ENCODE assay signal across 11 mouse cellular contexts in the genomic region with DNA sequence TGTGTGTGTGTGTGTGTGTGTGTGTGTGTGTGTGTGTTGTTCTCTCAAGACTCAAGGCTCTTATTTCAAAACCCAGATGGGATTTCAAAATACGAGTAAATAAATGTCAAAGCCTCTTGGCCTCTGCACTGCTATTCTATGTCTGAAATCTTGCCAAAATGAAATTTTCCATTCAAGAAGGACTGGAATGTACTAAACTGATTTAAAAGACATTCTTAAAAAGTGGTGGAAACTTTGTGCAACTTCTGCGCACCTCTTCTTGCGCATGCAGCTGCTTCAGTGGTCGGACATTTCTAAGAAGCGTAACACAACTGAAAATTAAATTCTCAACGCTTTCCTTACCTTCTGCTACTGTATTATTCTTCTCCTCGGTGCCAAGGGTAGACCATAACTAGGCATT. TPM values are rescaled to one million over a fixed set of nuclear protein-coding genes. Genes with fewer than 3 reads are reported as not detected.
DNase-seq lines count a peak whose midpoint lies in the region; ATAC-seq and TF ChIP-seq lines count a peak whose summit lies in the region.
"Had no signal": no experiment of that assay in that cellular context is flagged by ENCODE, and none has a peak within 500 bp of the region (broad histone marks: within the 10 kb centered on the region; RNA-seq: fewer than 3 reads in every experiment).

No protein-coding gene starts in this region.

- H3K27me3 ChIP-seq in kidney, embryonic 16.5 days (ENCODE audit: insufficient read depth, low read length): no peaks in the 10 kb centered on the region
- H3K27me3 ChIP-seq in heart, postnatal 0 days (ENCODE audit: control insufficient read depth, insufficient read depth, low read length): no peaks in the 10 kb centered on the region
- 0 out of 2 replicates have a peak, but pooled peaks cover 12% of the 10 kb centered on the region for H3K27me3 ChIP-seq in neural tube, embryonic 13.5 days

- peak; percentile 27 for DNase-seq in cerebellum, adult 9-10 months
- no peak for DNase-seq in cerebellum, adult 18-20 months
- DNase-seq in kidney, adult 11 months: no peak
- no peak for DNase-seq in heart, postnatal 0 days (ENCODE audit: low spot score)
- no peak for DNase-seq in T-cell, adult 2 months (ENCODE audit: low spot score)
- DNase-seq in frontal cortex, adult 2 months (ENCODE audit: extremely low spot score in 1 of 2, low spot score in 1 of 2): no peak
- DNase-seq: cerebellum, postnatal 10 days; forebrain, postnatal 0 days had no signal

- H3K9me3 ChIP-seq in kidney, embryonic 16.5 days (ENCODE audit: low read length): no peaks in the 10 kb centered on the region
- no peaks in the 10 kb centered on the region for H3K9me3 ChIP-seq in heart, postnatal 0 days (replicated peaks; ENCODE audit: control insufficient read depth, low read length)
- no peaks in the 10 kb centered on the region for H3K9me3 ChIP-seq in neural tube, embryonic 13.5 days
- H3K9me3 ChIP-seq: megakaryocyte, embryonic 14.5 days had no signal

- ATAC-seq in kidney, embryonic 16.5 days (ENCODE audit: low FRiP score, low TSS enrichment): no peak
- ATAC-seq in heart, postnatal 0 days (ENCODE audit: insufficient read depth, low read depth): no peak
- ATAC-seq in neural tube, embryonic 13.5 days (ENCODE audit: low read depth): no peak

- TF ChIP-seq EP300 in heart, postnatal 0 days (IDR thresholded peaks at IDR 0.05; ENCODE audit: low read depth): no peak

- H3K36me3 ChIP-seq in kidney, embryonic 16.5 days (ENCODE audit: insufficient read depth, low read length): no peaks in the 10 kb centered on the region
- no peaks in the 10 kb centered on the region for H3K36me3 ChIP-seq in heart, postnatal 0 days (replicated peaks; ENCODE audit: control insufficient read depth, insufficient read depth, low read length)
- no peaks in the 10 kb centered on the region for H3K36me3 ChIP-seq in neural tube, embryonic 13.5 days

- H3K4me2 ChIP-seq in kidney, embryonic 16.5 days (replicated peaks; ENCODE audit: low read depth, low read length): peak overlapping the region; percentile 84; the same call in 1 of the 2 replicates
- H3K4me2 ChIP-seq in heart, postnatal 0 days (ENCODE audit: low read depth, low read length): peak overlapping the region; percentile 96
- peak overlapping the region; percentile 99; the same call in 1 of the 2 replicates for H3K4me2 ChIP-seq in neural tube, embryonic 13.5 days

- no peak overlapping the region for H3K4me3 ChIP-seq in kidney, embryonic 16.5 days (ENCODE audit: low read length)
- no peak overlapping the region for H3K4me3 ChIP-seq in heart, postnatal 0 days (ENCODE audit: low read depth, low read length)
- no peak overlapping the region for H3K4me3 ChIP-seq in neural tube, embryonic 13.5 days

- TF ChIP-seq CTCF in heart, postnatal 0 days (IDR thresholded peaks at IDR 0.05; ENCODE audit: low read depth): no peak

- H3K27ac ChIP-seq in kidney, embryonic 16.5 days (ENCODE audit: low read length): no peak overlapping the region
- no peak overlapping the region; the same call in 1 of the 2 replicates for H3K27ac ChIP-seq in heart, postnatal 0 days (ENCODE audit: low read depth)
- no peak overlapping the region for H3K27ac ChIP-seq in neural tube, embryonic 13.5 days (replicated peaks)

- H3K4me1 ChIP-seq in kidney, embryonic 16.5 days (ENCODE audit: insufficient read depth, low read length): 0 out of 2 replicates have a peak, but pooled peaks cover 6% of the 10 kb centered on the region
- peaks cover 6% of the 10 kb centered on the region; the same call in 1 of the 2 replicates for H3K4me1 ChIP-seq in heart, postnatal 0 days (ENCODE audit: control insufficient read depth, insufficient read depth)
- peaks cover 27% of the 10 kb centered on the region for H3K4me1 ChIP-seq in neural tube, embryonic 13.5 days (replicated peaks)

- 71% methylated on average over 7 of the region's 7 CpGs for WGBS in kidney, embryonic 16.5 days
- WGBS in heart, postnatal 0 days: 67% methylated on average over 7 of the region's 7 CpGs
- 77% methylated on average over 7 of the region's 7 CpGs for WGBS in neural tube, embryonic 13.5 days

- H3K9ac ChIP-seq in kidney, embryonic 16.5 days (replicated peaks; ENCODE audit: low read length): no peak overlapping the region
- no peak overlapping the region for H3K9ac ChIP-seq in heart, postnatal 0 days (replicated peaks; ENCODE audit: low read depth, low read length)
- no peak overlapping the region for H3K9ac ChIP-seq in neural tube, embryonic 13.5 days
- H3K9ac ChIP-seq: forebrain, postnatal 0 days had no signal

RNA-seq across cellular contexts. Expression of gene Etv1, which starts 1.9 kb away (rescaled TPM):
- polyA plus RNA-seq in kidney, embryonic 16.5 days (2015; fragmentation: Nextera tagmentation; extraction: Ambion mirVana): 12.8 and 14.4 TPM in 2 replicates
- 18.2 and 31.9 TPM in 2 replicates for total RNA-seq in heart, postnatal 0 days (2014; rRNA removed; ENCODE audit: low replicate concordance)
- polyA plus RNA-seq in heart, postnatal 0 days (2015; fragmentation: Nextera tagmentation; extraction: Ambion mirVana): 24.8 TPM in 2 replicates
- 30.4 and 33.9 TPM in 2 replicates for polyA plus RNA-seq in neural tube, embryonic 13.5 days (2015; fragmentation: Nextera tagmentation; extraction: Ambion mirVana)
- 43.0 and 48.2 TPM in 2 replicates for polyA plus RNA-seq in frontal cortex, adult 2 months (2012; rRNA removed)
